Mouse (Mus musculus) brain, embryonic 14.5 days (tissue): ENCODE data around the gene Macrod2. TPM values are rescaled to one million over a fixed set of nuclear protein-coding genes. Genes with fewer than 3 reads are reported as not detected.

Source experiments
- DNase-seq: peaks from one replicate; pipeline ENCODE4 v3.0.0-alpha.2; 2011; ENCODE audit warnings: low read depth
- CTCF ChIP-seq: fragments of 200-500 bp; IDR thresholded peaks from 2 replicates; pipeline ENCODE4 v1.5.1; 2012; ENCODE audit warnings: inconsistent platforms, mild to moderate bottlenecking, moderate library complexity, borderline replicate concordance; ENCODE audit not compliant: insufficient read depth, insufficient read length; ENCODE audit errors: extremely low read depth
- POLR2A ChIP-seq: fragments of 200-500 bp; IDR thresholded peaks from 2 replicates; pipeline ENCODE4 v1.6.1; 2012; ENCODE audit warnings: mild to moderate bottlenecking, inconsistent platforms, borderline replicate concordance; ENCODE audit not compliant: poor library complexity, insufficient read depth, insufficient read length, severe bottlenecking; ENCODE audit errors: extremely low read depth
- polyA plus RNA-seq: library from polyadenylated mRNA; depleted of rRNA; stranded (reverse); fragments of >200 nt; gene quantifications from 2 replicates; pipeline ENCODE4 v1.2.3, GENCODE M21; 2012

Macrod2 gene
- polyA plus RNA-seq, 1 experiment, result 24.1 TPM

DNA sequence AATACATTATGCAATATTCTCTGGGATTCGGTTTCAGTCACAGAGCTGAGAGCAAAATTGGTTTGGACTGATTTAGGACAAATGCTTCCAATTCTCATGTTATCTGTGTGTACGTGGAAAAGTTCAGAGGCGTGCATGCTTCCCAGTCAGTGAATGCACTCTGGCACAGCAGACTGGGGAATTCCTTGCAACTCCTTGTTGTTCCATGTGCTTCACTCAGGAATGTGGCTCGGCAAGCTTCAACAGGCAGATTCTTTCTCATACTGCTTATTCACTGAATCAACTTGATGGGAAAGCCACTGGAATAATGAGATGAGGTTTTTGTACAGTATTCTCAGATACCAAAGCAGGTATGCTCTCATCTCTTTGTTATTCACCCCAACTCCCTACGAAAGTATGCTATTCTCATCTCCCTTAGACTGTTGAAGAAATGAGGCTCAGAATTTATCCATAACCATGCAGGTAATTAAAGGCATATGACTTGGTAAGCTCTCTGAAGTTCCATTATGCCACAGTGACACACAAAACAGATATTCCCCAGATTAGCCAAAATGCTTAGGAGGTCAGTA is 884.1 kb downstream of the Macrod2 start:
- peak; percentile 18 for DNase-seq
- TF ChIP-seq POLR2A, result no peak
- TF ChIP-seq CTCF, result no peak

DNA sequence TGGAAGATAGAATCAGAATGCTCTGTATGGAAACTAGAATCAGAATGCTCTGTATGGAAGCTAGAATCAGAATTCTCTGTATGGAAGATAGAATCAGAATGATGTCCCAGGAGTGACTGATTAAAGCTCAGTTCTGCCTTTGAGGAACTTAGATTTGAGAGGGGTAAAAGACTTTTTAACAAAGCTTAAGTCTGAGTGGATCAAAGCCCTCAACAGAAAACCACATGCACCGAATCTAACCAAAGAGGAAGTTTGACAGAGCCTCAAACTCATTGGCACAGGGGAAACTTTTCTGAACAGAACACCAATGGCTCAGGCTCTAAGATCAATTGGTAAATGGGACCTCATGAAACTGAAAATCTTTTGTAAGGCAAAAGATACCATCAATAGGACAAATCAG is 885.7 kb downstream of the Macrod2 start:
- TF ChIP-seq POLR2A (no peak), CTCF (no peak)
- DNase-seq, result no peak

GRCm38 (mm10) chr2:141286110-141286747 is 891.1 kb downstream of the Macrod2 start:
- TF ChIP-seq POLR2A (no peak), CTCF (no peak)
- DNase-seq, result no peak

- no peak for DNase-seq
- TF ChIP-seq CTCF (no peak), POLR2A (no peak)
Measured at GRCm38 (mm10) chr2:141288494-141288893, 893.4 kb downstream of the Macrod2 start.

DNA sequence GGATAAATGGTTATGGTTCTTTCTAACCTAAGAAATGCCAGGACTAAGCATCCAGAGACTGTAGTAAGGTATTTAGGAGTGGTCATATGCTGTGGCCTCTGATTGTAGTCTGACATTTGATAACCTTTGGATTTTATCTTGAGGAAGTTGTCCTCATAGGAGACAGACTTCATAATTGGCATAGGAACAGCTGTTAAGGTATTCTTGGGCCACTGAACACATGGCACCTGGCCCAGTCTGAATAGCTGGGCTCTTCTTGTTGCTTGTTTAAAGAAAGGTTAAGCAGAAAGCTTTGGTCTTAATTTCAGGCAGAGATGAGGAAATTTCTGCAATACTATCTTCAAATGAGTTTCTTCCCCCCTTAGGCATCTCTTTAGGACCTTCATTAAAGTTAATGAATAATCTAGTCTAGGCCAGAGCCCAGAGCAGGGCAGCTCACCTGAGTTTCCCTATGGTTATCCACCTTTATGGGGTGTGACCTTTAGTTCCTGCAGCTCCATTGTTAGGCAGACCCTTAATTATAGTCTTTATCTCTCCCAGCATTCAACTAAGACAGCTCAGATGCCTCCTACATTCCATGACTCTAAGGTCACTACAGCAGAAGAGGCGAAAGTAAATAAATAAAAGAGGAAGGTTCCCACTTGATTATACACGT is 894.1 kb downstream of the Macrod2 start:
- no peak for TF ChIP-seq CTCF
- TF ChIP-seq POLR2A, result no peak
- DNase-seq, result no peak

DNA sequence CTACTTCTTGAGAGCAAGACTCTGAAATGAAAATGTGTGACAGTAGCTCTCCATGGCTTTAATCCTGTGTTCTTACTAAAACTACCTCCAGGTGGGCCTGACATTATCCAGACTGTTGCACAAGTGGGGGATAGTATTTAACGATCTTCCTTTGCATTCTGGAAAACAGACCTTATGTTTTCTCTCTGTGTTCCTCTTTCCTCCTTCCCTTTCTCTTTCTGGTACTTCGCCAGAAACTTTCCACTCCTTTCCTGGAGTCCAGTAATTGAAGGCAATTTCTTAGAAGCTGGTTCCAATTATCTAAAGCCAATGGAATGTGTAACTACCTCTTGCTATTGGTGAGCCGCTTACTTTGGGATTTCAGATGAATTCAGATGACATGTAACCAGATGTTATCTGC is 897.7 kb downstream of the Macrod2 start:
- no peak for DNase-seq
- no peak for TF ChIP-seq POLR2A
- no peak for TF ChIP-seq CTCF

GRCm38 (mm10) chr2:141299168-141299567 is 904.1 kb downstream of the Macrod2 start:
- no peak for DNase-seq
- TF ChIP-seq POLR2A (no peak), CTCF (no peak)

GRCm38 (mm10) chr2:141301030-141301429 is 905.9 kb downstream of the Macrod2 start:
- TF ChIP-seq POLR2A, result no peak
- TF ChIP-seq CTCF, result no peak
- DNase-seq, result no peak

GRCm38 (mm10) chr2:141308406-141308805 is 913.3 kb downstream of the Macrod2 start:
- no peak for DNase-seq
- no peak for TF ChIP-seq POLR2A
- TF ChIP-seq CTCF, result no peak

- DNase-seq, result peak; percentile 84
- TF ChIP-seq CTCF (no peak), POLR2A (no peak)
Measured at GRCm38 (mm10) chr2:141312136-141312948, 917.2 kb downstream of the Macrod2 start.

DNA sequence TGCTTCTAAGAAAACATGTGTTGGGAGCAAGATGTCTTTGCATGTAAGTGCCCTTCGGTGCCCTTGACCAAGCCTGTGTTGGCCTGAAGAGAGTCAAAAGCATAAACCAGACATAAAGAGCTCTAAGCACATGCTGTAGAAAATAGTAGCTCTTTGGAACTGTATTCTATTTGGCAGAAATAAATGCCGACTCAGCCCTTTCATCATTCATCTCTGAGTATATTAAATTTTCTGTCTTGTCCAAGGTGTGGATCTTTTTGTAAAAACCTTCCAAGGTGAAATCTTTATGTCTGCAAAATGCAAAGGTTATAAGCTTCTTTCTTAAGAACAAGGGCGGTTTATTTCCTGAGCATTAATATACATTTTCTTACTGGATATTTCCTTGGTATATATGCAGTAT is 920.2 kb downstream of the Macrod2 start:
- no peak for TF ChIP-seq CTCF
- no peak for TF ChIP-seq POLR2A
- no peak for DNase-seq

DNA sequence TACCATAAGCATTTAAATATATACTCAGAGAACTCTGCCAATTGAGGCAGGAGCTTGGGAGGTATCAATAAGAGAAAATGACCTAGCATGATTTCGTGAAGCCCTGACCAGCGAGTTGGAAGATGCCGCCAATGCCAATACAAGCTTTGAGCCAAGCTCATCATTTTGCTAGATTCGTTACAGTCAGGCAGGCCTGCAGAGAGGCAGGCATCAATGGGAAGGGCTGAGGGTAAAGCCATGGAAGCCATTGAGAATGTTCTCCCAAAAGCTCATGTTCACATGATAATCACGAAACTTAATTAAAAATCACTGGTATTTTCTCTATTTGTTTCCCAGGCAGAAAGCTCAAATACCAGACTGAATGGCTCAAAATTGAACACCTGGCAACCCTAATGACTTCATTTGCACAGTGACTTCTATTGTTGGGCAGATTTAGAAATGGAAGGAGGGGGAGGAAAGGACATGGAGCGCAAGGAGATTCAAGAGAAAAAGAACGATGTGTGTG is 928.9 kb downstream of the Macrod2 start:
- peak; percentile 64 for DNase-seq

More for the DNA sequence above, 928.9 kb downstream of the Macrod2 start:
- no peak for TF ChIP-seq CTCF
- no peak for TF ChIP-seq POLR2A
